Mouse (Mus musculus) midbrain, postnatal 0 days (tissue): ENCODE data around the gene Parp6. TPM values are rescaled to one million over a fixed set of nuclear protein-coding genes. Genes with fewer than 3 reads are reported as not detected.

Source experiments
- ATAC-seq: fragments of 200-750 bp; cut with Nextera tagmentation; 2 replicates; pipeline ENCODE4 v1.8.0; 2017; ENCODE audit warnings: moderate number of reproducible peaks, mild to moderate bottlenecking, moderate TSS enrichment, moderate library complexity; ENCODE audit not compliant: low FRiP score
- DNase-seq: peaks from one replicate; pipeline ENCODE4 v3.0.0-alpha.2; 2015; ENCODE audit warnings: low spot score
- H3K27ac ChIP-seq: fragments of 300-500 bp; sonication (generic); 2 replicates; pipeline ENCODE4 v1.5.1; 2014; ENCODE audit warnings: low read depth, mild to moderate bottlenecking, low read length, mixed read lengths
- H3K27me3 ChIP-seq: fragments of 300-500 bp; sonication (generic); 2 replicates; pipeline ENCODE4 v1.6.1; 2014; ENCODE audit warnings: low read length, control low read depth, mixed read lengths; ENCODE audit not compliant: insufficient read depth
- H3K36me3 ChIP-seq: fragments of 300-500 bp; sonication (generic); 2 replicates; pipeline ENCODE4 v1.6.1; 2014; ENCODE audit warnings: low read length, control low read depth, mixed read lengths; ENCODE audit not compliant: insufficient read depth
- H3K4me1 ChIP-seq: fragments of 300-500 bp; sonication (generic); 2 replicates; pipeline ENCODE4 v1.6.1; 2014; ENCODE audit warnings: mild to moderate bottlenecking, control low read depth, antibody characterized with exemption, low read length, mixed read lengths; ENCODE audit not compliant: insufficient read depth
- H3K4me2 ChIP-seq: fragments of 300-500 bp; sonication (generic); 2 replicates; pipeline ENCODE4 v1.6.1; 2014; ENCODE audit warnings: low read depth, mild to moderate bottlenecking, low read length, mixed read lengths; ENCODE audit not compliant: poor library complexity, severe bottlenecking
- H3K4me3 ChIP-seq: fragments of 300-500 bp; sonication (generic); 2 replicates; pipeline ENCODE4 v1.5.1; 2014; ENCODE audit warnings: low read depth, mild to moderate bottlenecking, low read length, moderate library complexity
- H3K9ac ChIP-seq: fragments of 300-500 bp; sonication (generic); replicated peaks from 2 replicates; pipeline ENCODE4 v1.6.1; 2014; ENCODE audit warnings: mild to moderate bottlenecking, low read length, moderate library complexity, mixed read lengths; ENCODE audit not compliant: poor library complexity, severe bottlenecking
- H3K9me3 ChIP-seq: fragments of 300-500 bp; sonication (generic); 2 replicates; pipeline ENCODE4 v1.6.1; 2016; ENCODE audit warnings: low read length, control low read depth
- CTCF ChIP-seq: IDR thresholded peaks from 2 replicates; pipeline ENCODE4 v1.5.1; 2016; ENCODE audit warnings: antibody characterized with exemption, mild to moderate bottlenecking
- WGBS: fragments of 180-500 bp; shearing (Covaris S2); extraction: QIAGEN DNeasy Blood & Tissue Kit; methylation state at CpG from one replicate; pipeline ENCODE4 v1.1.7; 2014; 5-methylcytosine and 5-hydroxymethylcytosine counted together
- polyA plus RNA-seq: library from polyadenylated mRNA; unstranded; fragments of >200 nt; fragmentation: Nextera tagmentation; extraction: Ambion mirVana; gene quantifications from 2 replicates; pipeline ENCODE4 v1.2.1, GENCODE M21; 2015
- total RNA-seq: library from RNA; depleted of rRNA; stranded (reverse); fragments of >200 nt; gene quantifications from 2 replicates; pipeline ENCODE4 v1.2.3, GENCODE M21; 2014

The Parp6 gene
- total and polyA plus RNA-seq, 2 experiments from 2014 or later: 136 to 170 TPM

GRCm38 (mm10) chr9:59584871-59585308, 32.2 kb upstream of the Parp6 start:
- Histone ChIP-seq H3K27ac (no peak overlapping the region), H3K9ac (no peak overlapping the region), H3K4me2 (peak overlapping the region; percentile 24; the same call in 1 of the 2 replicates), H3K4me1 (peaks cover 20% of the 10 kb centered on the region; the same call in 1 of the 2 replicates), H3K27me3 (no peaks in the 10 kb centered on the region), H3K4me3 (no peak overlapping the region), H3K9me3 (no peaks in the 10 kb centered on the region), H3K36me3 (no peaks in the 10 kb centered on the region)
- peak; percentile 89 for TF ChIP-seq CTCF
- 5% methylated on average over 13 of the region's 13 CpGs for WGBS
- DNase-seq (peak; percentile 87), ATAC-seq (no peak; the same call in 1 of the 2 replicates)

- peak; percentile 76 for DNase-seq
- peak; percentile 81 for ATAC-seq
Observed at GRCm38 (mm10) chr9:59588252-59588651, 28.8 kb upstream of the Parp6 start.

GRCm38 (mm10) chr9:59588710-59589671, 28.1 kb upstream of the Parp6 start:
- Histone ChIP-seq H3K36me3 (peaks cover 13% of the 10 kb centered on the region), H3K4me2 (peak overlapping the region; percentile 72), H3K27ac (peak overlapping the region; percentile 93), H3K4me1 (peaks cover 25% of the 10 kb centered on the region; the same call in 1 of the 2 replicates), H3K9ac (peak overlapping the region; percentile 34; the same call in 1 of the 2 replicates), H3K27me3 (no peaks in the 10 kb centered on the region), H3K9me3 (no peaks in the 10 kb centered on the region), H3K4me3 (peak overlapping the region; percentile 27)
- 10% methylated on average over 12 of the region's 12 CpGs for WGBS
- peak; percentile 89 for ATAC-seq
- peak; percentile 92 for DNase-seq
- TF ChIP-seq CTCF: no peak

More at GRCm38 (mm10) chr9:59588252-59588651, 28.8 kb upstream of the Parp6 start:
- Histone ChIP-seq H3K9ac (0 out of 2 replicates have a peak overlapping the region, but pooled peaks have one; percentile 34), H3K9me3 (no peaks in the 10 kb centered on the region), H3K27ac (peak overlapping the region; percentile 93), H3K36me3 (peaks cover 13% of the 10 kb centered on the region), H3K27me3 (no peaks in the 10 kb centered on the region), H3K4me1 (peaks cover 25% of the 10 kb centered on the region; the same call in 1 of the 2 replicates), H3K4me3 (peak overlapping the region; percentile 27), H3K4me2 (peak overlapping the region; percentile 72)
- 17% methylated on average over 5 of the region's 5 CpGs for WGBS
- no peak for TF ChIP-seq CTCF

- Histone ChIP-seq H3K4me1 (peaks cover 25% of the 10 kb centered on the region; the same call in 1 of the 2 replicates), H3K36me3 (peaks cover 13% of the 10 kb centered on the region), H3K27me3 (no peaks in the 10 kb centered on the region), H3K4me3 (peak overlapping the region; percentile 27; the same call in 1 of the 2 replicates), H3K9ac (no peak overlapping the region), H3K27ac (peak overlapping the region; percentile 93), H3K9me3 (no peaks in the 10 kb centered on the region), H3K4me2 (peak overlapping the region; percentile 72)
- DNase-seq: no peak
- no peak for ATAC-seq
- WGBS: 73% methylated on average over 10 of the region's 10 CpGs
- no peak for TF ChIP-seq CTCF
Observed at GRCm38 (mm10) chr9:59589703-59590439, 27.2 kb upstream of the Parp6 start.

GRCm38 (mm10) chr9:59601661-59602060, 15.4 kb upstream of the Parp6 start:
- H3K27me3 ChIP-seq: no peaks in the 10 kb centered on the region
- no peaks in the 10 kb centered on the region for H3K4me1 ChIP-seq
- TF ChIP-seq CTCF: no peak
- no peak overlapping the region for H3K4me2 ChIP-seq
- 76% methylated on average over 8 of the region's 8 CpGs for WGBS
- DNase-seq: no peak
- no peak for ATAC-seq
- no peak overlapping the region for H3K9ac ChIP-seq
- H3K9me3 ChIP-seq: no peaks in the 10 kb centered on the region
- H3K27ac ChIP-seq: no peak overlapping the region
- peaks cover 31% of the 10 kb centered on the region for H3K36me3 ChIP-seq
- H3K4me3 ChIP-seq: no peak overlapping the region
